Mouse (Mus musculus) testis, adult 2 months (tissue): ENCODE data around the gene Pla2r1.

Experiments
- CTCF ChIP-seq: fragments of 200-500 bp; IDR thresholded peaks from 2 replicates; pipeline ENCODE4 v1.5.1; 2012; ENCODE audit warnings: low read depth, mild to moderate bottlenecking, inconsistent platforms, low read length, moderate library complexity; ENCODE audit not compliant: control insufficient read depth, insufficient read depth, insufficient replicate concordance
- POLR2A ChIP-seq: fragments of 200-500 bp; IDR thresholded peaks from 2 replicates; pipeline ENCODE4 v1.6.1; 2012; ENCODE audit warnings: low read depth, mild to moderate bottlenecking, inconsistent platforms, low read length, moderate library complexity; ENCODE audit not compliant: control insufficient read depth

GRCm38 (mm10) chr2:60533026-60533425, 20.1 kb downstream of the Pla2r1 start:
- TF ChIP-seq CTCF (no peak), POLR2A (no peak)
